Mouse (Mus musculus) myocyte (in vitro differentiated cells): ENCODE results near the gene Usp10.

Source experiments
- CEBPB ChIP-seq: IDR thresholded peaks from 2 replicates; pipeline ENCODE4 v1.6.1; 2011; ENCODE audit warnings: mild to moderate bottlenecking, moderate library complexity; ENCODE audit not compliant: poor library complexity, insufficient read depth, severe bottlenecking
- E2F4 ChIP-seq: IDR thresholded peaks from one replicate; pipeline ENCODE4 v1.6.1; 2011; ENCODE audit warnings: mild to moderate bottlenecking, control low read depth, moderate library complexity; ENCODE audit not compliant: insufficient read depth
- MAX ChIP-seq: IDR thresholded peaks from one replicate; pipeline ENCODE4 v1.6.1; 2011; ENCODE audit warnings: low read depth, mild to moderate bottlenecking, control low read depth
- MYOD1 ChIP-seq, 3 experiments: IDR thresholded peaks; one replicate each; pipeline ENCODE4 v1.6.1; 2011; ENCODE audit warnings: control low read depth in 2 of 3, low read depth in 2 of 3, mild to moderate bottlenecking in 2 of 3, moderate library complexity in 1 of 3; ENCODE audit not compliant: insufficient read length in 2 of 3, control insufficient read depth in 1 of 3
- MYOG ChIP-seq, 3 experiments: IDR thresholded peaks; one replicate each; pipeline ENCODE4 v1.6.1; 2011; ENCODE audit warnings: control low read depth in 2 of 3, low read depth in 2 of 3, mild to moderate bottlenecking in 2 of 3; ENCODE audit not compliant: insufficient read length in 2 of 3, control insufficient read depth in 1 of 3, insufficient read depth in 1 of 3
- POLR2A ChIP-seq: IDR thresholded peaks from one replicate; pipeline ENCODE4 v1.6.1; 2011; ENCODE audit warnings: low read depth, mild to moderate bottlenecking, control low read depth, moderate library complexity; ENCODE audit not compliant: insufficient read length
- POLR2AphosphoS2 ChIP-seq: IDR thresholded peaks from one replicate; pipeline ENCODE4 v1.6.1; 2011; ENCODE audit warnings: low read depth, control low read depth; ENCODE audit not compliant: insufficient read length
- REST ChIP-seq: IDR thresholded peaks from one replicate; pipeline ENCODE4 v1.6.1; 2011; ENCODE audit warnings: mild to moderate bottlenecking, control low read depth, moderate library complexity; ENCODE audit not compliant: insufficient read depth, insufficient read length
- SRF ChIP-seq: IDR thresholded peaks from one replicate; pipeline ENCODE4 v1.6.1; 2011; ENCODE audit warnings: low read depth; ENCODE audit not compliant: control insufficient read depth, insufficient read length
- TCF12 ChIP-seq: IDR thresholded peaks from one replicate; pipeline ENCODE4 v1.6.1; 2011; ENCODE audit warnings: mild to moderate bottlenecking, control low read depth; ENCODE audit not compliant: poor library complexity, insufficient read depth, severe bottlenecking
- TCF3 ChIP-seq: IDR thresholded peaks from one replicate; pipeline ENCODE4 v1.6.1; 2011; ENCODE audit warnings: low read depth, control low read depth; ENCODE audit not compliant: insufficient read length
- USF1 ChIP-seq: IDR thresholded peaks from one replicate; pipeline ENCODE4 v1.6.1; 2011; ENCODE audit warnings: low read depth, mild to moderate bottlenecking, control low read depth, moderate library complexity

DNA sequence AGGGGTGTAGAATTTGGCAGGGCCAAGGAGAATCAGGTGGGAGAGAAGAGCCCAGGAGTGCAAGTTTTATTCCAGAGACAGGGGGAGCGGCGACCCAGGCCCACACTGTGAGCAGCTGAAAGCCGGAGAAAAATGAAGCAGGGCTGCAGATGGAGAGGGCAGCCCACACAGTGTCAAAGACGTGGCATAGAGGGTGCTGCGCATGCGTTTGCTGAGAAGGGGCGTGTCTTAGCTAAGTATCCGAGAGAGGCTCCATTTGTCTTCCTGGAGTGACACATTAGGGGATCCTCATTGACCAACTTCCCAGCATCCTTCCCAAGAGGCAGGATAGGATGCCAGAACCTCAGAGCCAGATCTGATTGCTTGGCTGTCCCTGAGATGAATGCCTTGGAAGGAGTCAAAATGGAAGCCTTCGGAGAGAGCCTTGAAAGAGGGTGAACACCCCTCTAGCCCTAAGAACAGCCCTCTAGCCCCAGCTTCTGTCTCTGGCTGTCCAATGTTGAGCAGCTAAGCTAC lies 96.5 kb downstream of the Usp10 start:
- TF ChIP-seq POLR2A: no peak
- TF ChIP-seq MYOG (IDR thresholded peaks at IDR 0.05; ENCODE audit: control insufficient read depth in 1 of 3, insufficient read depth in 1 of 3, insufficient read length in 2 of 3, low read depth in 2 of 3): no peak
- TF ChIP-seq SRF: no peak
- TF ChIP-seq USF1: no peak
- no peak for TF ChIP-seq MAX
- TF ChIP-seq REST: no peak
- TF ChIP-seq POLR2AphosphoS2: no peak
- no peak for TF ChIP-seq TCF12
- no peak for TF ChIP-seq MYOD1 (IDR thresholded peaks at IDR 0.05; ENCODE audit: control insufficient read depth in 1 of 3, insufficient read length in 2 of 3, low read depth in 2 of 3)
- TF ChIP-seq CEBPB: no peak
- no peak for TF ChIP-seq E2F4
- TF ChIP-seq TCF3: no peak
